Mouse (Mus musculus): ENCODE measurements around the gene Oma1. TPM values are rescaled to one million over a fixed set of nuclear protein-coding genes. Genes with fewer than 3 reads are reported as not detected.
A peak's percentile ranks its signal among the peaks of the same experiment; 100 is the strongest.

Gene Oma1
- 23.1 and 25.7 TPM in 2 replicates for total RNA-seq (2021)
- long read RNA-seq, transcript Oma1-201 (9 exons, 1,915 nt) = major isoform, 43 of 62 reads
- long read RNA-seq, partial matches to known transcripts = 5 of 62 reads
- long read RNA-seq, other reads (novel, unspliced or antisense) = 14 of 62 reads

- peak; percentile 99 for DNase-seq
Measured at GRCm38 (mm10) chr4:103313587-103314525, at the start of gene Oma1. Gene Oma1, plus strand, starts transcription at chr4:103313812.

- DNase-seq = no peak
Measured at GRCm38 (mm10) chr4:103263812-103264396, 49.7 kb upstream of the Oma1 start.

DNA sequence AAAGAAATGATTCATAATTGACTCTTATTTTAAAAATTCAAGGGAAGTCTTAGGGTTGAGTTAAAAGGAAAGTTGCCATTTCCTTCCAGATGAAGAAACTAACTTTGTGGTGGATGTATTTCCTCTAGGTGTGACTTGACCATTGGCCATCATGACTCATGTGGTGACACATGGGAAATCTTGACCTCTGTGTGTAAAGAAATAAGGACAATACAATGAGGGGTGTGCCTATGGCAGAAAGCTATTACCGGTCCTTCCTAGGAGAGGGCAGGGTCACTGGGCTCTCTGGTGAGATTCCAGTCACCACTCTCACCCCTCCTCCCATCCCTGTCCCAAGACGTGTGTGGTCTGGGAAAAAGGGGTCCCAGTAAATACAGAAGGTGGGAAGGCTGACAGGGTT, 48.4 kb upstream of the Oma1 start:
- no peak for DNase-seq

- DNase-seq = no peak
Measured at GRCm38 (mm10) chr4:103269336-103269735, 44.3 kb upstream of the Oma1 start.

DNA sequence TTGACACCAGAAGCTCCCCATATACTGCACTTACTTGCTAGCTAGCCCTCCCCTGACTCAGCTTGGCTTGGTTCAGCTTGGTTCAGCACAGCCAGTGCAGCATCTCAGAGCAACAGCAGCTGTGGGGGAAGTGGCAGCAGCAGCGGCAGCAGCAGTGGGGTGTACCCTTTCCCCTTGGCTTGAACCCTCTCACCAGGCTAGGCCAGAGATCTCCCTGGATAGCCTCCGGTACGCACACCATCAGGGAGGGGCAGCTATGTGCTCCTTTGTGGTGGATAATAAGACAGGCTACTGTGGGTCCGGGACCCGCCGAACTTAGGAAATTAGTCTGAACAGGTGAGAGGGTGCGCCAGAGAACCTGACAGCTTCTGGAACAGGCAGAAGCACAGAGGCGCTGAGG, 40.6 kb upstream of the Oma1 start:
- DNase-seq = no peak

DNA sequence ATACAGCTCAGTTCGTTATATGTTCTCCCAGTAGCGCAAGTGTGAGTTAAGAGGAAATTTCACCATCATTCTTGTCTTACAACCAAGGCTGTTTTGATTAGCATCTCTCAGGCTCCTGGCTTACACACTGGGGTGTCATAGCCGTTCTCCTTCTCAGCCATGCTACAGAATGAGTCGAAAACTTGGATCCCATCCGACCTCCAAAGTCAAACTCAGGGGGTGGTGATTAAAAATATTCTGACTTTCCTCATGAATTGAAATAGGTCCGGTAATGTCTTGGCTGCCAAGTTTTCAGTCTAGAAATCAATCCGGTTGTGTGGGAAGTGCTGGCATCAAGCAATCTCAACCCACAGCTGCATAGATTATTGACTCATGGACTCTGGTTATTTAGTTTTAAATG, 25.3 kb upstream of the Oma1 start:
- DNase-seq = no peak

- no peak for DNase-seq
Measured at GRCm38 (mm10) chr4:103290763-103291162, 22.8 kb upstream of the Oma1 start, which contains the start of gene 4921539E11Rik. Gene 4921539E11Rik, minus strand, starts transcription at chr4:103290863.

DNA sequence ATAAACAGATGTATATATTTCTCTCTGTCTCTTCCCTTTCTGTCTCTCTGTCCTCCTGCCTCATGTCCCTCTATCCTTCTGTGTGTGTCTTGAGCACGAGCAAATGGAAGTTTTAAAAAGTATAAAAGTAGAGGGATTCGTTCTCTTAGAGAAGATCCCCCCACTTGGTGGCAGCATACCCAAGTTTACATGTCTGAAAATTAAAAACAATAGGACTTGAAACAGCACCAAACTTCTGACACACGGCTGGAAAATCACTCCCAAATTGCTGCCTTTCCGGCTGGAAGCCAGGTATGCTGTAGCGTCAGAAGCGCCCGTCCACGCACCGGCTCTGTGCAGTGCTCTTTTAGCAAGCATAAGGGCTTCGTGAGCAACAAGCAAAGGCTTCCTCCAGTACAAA, 14.3 kb upstream of the Oma1 start:
- DNase-seq = no peak

GRCm38 (mm10) chr4:103303851-103304250, 9.8 kb upstream of the Oma1 start:
- DNase-seq = no peak

- no peak for DNase-seq
Measured at GRCm38 (mm10) chr4:103314526-103314910, 906 bp downstream of the Oma1 start.

DNA sequence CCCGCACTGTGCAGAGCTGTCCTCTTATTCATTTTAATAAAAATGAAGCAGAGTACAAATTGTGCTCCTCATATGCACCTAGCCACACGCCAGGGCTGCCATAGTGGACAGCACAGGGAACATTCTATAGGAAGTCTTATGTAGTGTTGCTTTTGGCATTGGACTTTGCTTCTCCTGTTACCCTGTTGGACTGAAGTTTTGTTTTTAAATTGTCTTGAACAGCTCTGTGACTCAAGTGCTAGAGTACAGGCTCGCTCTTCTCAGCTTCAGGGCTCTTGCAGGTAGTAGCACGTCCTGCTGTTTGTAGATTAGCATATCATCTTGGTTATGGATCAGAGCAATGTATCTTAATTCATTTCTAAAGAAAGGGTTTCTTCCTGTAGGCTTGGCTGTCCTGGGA, 2.2 kb downstream of the Oma1 start:
- no peak for DNase-seq

GRCm38 (mm10) chr4:103321461-103321860, 7.8 kb downstream of the Oma1 start:
- no peak for DNase-seq

GRCm38 (mm10) chr4:103324688-103325451, 11.3 kb downstream of the Oma1 start:
- no peak for DNase-seq

DNA sequence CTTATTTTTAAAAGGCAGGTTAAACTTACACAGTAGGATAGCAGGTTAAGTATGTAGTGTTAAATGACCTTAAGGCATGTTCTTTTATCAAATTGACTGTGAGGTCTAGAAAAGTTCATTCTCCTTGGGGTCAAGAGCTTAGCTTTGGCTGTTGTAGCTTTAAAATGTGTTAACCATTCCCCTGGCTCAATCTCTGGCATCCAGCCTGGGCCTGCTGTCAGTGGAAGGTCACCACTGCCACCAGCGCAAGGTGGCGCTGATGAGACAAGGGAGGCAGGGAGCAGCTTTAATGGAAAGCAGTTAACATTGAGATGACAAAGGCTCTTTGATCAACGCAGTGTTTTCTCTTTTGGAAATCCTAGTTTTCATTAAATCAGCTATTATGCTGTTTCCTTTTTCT, 13.4 kb downstream of the Oma1 start:
- DNase-seq = peak; percentile 80

DNA sequence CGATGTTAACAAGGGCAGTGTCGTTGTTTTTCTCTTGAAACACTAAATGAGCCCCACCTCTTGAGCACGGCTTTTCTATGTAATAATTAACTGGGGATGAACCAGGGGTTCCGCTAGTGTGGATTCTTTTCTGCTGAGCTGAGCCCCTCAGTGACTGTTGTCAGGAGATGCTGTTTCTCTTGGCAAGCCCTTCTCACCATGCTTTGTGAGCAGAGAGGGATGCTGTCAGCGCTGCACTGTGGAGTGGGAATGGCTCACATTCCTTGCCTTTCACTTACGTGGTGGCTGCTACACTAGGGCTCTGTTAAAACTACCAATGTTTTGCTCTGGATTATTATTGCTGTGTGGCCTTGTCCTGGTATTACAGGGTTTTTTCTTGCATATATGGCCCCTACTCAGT, 15.7 kb downstream of the Oma1 start:
- DNase-seq = no peak

- no peak for DNase-seq
Measured at GRCm38 (mm10) chr4:103335134-103335533, 21.5 kb downstream of the Oma1 start.

- DNase-seq = no peak
Measured at GRCm38 (mm10) chr4:103340726-103341125, 27.1 kb downstream of the Oma1 start.

DNA sequence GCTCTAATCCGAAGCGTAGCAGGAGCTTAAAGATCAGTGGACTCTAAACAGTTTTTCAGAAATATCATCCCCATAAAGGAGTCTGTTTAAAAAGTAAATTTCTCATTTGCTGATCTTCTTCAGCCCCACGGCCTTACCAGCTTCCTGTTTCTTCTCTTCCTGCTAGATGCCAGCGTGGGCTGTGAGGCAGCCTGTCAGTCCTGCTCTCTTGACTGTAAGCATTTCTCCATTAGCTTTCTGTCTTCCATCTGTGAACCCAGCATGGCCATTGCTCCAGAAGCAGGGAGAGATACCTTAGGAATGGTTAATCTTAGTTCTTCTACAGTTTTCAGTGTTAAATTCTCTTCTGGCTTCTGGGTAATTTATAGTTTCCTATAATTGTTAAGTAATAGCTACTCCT, 28.0 kb downstream of the Oma1 start:
- no peak for DNase-seq

- DNase-seq = no peak
Measured at GRCm38 (mm10) chr4:103346058-103346457, 32.4 kb downstream of the Oma1 start.

DNA sequence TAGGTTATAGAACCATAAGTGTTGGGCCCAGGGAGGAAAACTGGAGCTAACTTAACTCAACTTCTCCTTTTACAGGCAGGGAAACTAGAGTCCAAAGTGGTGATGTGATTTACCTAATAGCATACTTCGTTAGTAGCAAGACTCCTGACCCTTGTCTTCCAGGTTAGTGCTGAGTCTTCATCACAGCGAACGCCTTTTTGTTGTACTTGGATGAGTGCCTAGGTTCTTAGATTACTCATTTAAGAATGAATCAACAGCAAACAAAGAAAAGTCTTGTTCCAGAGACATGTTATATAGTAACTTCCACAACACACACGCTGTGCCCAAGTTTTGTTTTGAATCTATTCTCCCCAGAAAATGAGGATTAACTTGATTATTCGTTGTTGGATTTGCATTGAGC, 33.2 kb downstream of the Oma1 start:
- no peak for DNase-seq

DNA sequence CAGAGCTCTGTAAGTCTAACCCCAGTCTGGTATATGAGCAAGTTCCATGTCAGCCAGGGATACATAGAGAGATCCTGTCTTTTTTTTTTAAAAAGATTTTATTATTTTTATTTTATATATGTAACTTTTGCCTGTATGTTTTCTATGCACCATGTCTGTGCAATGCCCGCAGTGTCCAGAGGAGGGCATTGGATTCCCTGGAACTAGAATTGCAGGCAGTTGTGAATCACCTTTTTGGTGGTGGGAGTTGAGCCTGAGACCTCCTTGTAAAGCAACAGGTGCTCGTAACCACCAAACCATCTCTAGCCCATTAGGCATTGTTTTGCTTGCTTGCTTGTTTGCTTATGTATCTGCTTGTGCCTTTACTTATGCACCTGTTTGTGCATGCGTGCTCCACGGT, 35.6 kb downstream of the Oma1 start:
- peak; percentile 16 for DNase-seq

- DNase-seq = no peak
Measured at GRCm38 (mm10) chr4:103352926-103353325, 39.3 kb downstream of the Oma1 start.

GRCm38 (mm10) chr4:103357457-103357856, 43.8 kb downstream of the Oma1 start:
- DNase-seq = no peak

All from adrenal gland, postnatal 25 days (tissue).